Mouse (Mus musculus): ENCODE results near the gene Rgs3. TPM values are rescaled to one million over a fixed set of nuclear protein-coding genes. Genes with fewer than 3 reads are reported as not detected.

Gene Rgs3
- polyA plus RNA-seq, 1 experiment from 2014 or later: 33.6 TPM

DNA sequence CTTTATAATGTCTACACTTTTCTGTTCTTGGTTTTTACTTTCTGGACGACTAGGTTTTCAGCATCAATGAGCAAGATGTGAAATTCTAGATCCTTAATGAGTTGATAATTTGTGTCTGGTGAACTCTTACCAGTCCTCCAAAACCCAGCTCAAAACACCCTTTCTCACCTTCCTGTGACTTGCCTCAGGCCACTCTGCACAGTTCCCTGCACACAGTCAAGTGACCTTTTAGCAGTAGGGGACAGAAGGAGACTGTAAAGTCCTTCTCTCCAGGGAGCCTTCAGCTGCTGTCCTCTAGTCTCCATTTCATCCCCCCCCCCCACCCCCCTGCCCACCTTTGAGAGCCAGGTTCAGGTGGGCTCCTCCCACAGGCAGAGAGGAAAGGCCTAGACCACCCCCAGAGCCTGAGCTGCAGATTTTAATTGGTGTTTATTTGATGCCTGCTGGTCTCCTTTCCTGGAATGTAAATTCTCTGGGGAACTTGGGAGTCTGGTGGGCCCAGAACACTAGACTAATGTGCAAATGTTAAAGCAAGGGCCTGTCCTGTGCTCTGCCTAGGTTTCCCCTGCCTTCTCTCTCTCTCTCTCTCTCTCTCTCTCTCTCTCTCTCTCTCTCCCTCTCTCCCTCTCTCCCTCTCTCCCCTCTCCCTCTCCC, 185.5 kb downstream of the Rgs3 start:
- no peaks in the 10 kb centered on the region for H3K27me3 ChIP-seq (ENCODE audit: control insufficient read depth, insufficient read depth, low read length)
- ATAC-seq (replicated peaks; ENCODE audit: low FRiP score) (no peak), DNase-seq (ENCODE audit: low spot score) (no peak)
- H3K4me3 ChIP-seq (ENCODE audit: low read depth, low read length): no peak overlapping the region
- 34% methylated on average over 1 of the region's 1 CpGs for WGBS
- no peaks in the 10 kb centered on the region for H3K9me3 ChIP-seq (ENCODE audit: control insufficient read depth, low read length)
- H3K4me1 ChIP-seq (replicated peaks; ENCODE audit: control insufficient read depth, insufficient read depth, low read length): peaks cover 2% of the 10 kb centered on the region; the same call in 1 of the 2 replicates
- H3K36me3 ChIP-seq (ENCODE audit: control insufficient read depth, insufficient read depth, low read length): no peaks in the 10 kb centered on the region
- no peak overlapping the region for H3K4me2 ChIP-seq (ENCODE audit: low read depth, low read length, severe bottlenecking)
- no peak overlapping the region for H3K27ac ChIP-seq (ENCODE audit: low read depth, low read length)
- H3K9ac ChIP-seq (ENCODE audit: low read length): no peak overlapping the region

Other genes starting within 250 kb of the Rgs3 start
- 18.5 and 23.4 TPM in 2 replicates for gene Fkbp15, start 199.3 kb upstream of the Rgs3 start, polyA plus RNA-seq (2014; fragmentation: Nextera tagmentation; extraction: Ambion mirVana)
- gene Slc31a1, start 199.1 kb upstream of the Rgs3 start, polyA plus RNA-seq (2014; fragmentation: Nextera tagmentation; extraction: Ambion mirVana): 49.9 and 51.7 TPM in 2 replicates
- gene Cdc26, start 151.2 kb upstream of the Rgs3 start, polyA plus RNA-seq (2014; fragmentation: Nextera tagmentation; extraction: Ambion mirVana): 185 and 190 TPM in 2 replicates
- 34.9 and 35.7 TPM in 2 replicates for gene Prpf4, start 151.1 kb upstream of the Rgs3 start, polyA plus RNA-seq (2014; fragmentation: Nextera tagmentation; extraction: Ambion mirVana)
- gene Rnf183, start 124.6 kb upstream of the Rgs3 start, polyA plus RNA-seq (2014; fragmentation: Nextera tagmentation; extraction: Ambion mirVana): not detected in 2 replicates
- gene Wdr31, start 89.0 kb upstream of the Rgs3 start, polyA plus RNA-seq (2014; fragmentation: Nextera tagmentation; extraction: Ambion mirVana): 11.5 and 14.3 TPM in 2 replicates
- gene Bspry, start 79.8 kb upstream of the Rgs3 start, polyA plus RNA-seq (2014; fragmentation: Nextera tagmentation; extraction: Ambion mirVana): 0.96 and 0.98 TPM in 2 replicates
- 9.1 and 10.1 TPM in 2 replicates for gene Hdhd3, start 56.4 kb upstream of the Rgs3 start, polyA plus RNA-seq (2014; fragmentation: Nextera tagmentation; extraction: Ambion mirVana)
- 89.3 and 98.2 TPM in 2 replicates for gene Alad, start 39.9 kb upstream of the Rgs3 start, polyA plus RNA-seq (2014; fragmentation: Nextera tagmentation; extraction: Ambion mirVana)
- gene Pole3, start 34.8 kb upstream of the Rgs3 start, polyA plus RNA-seq (2014; fragmentation: Nextera tagmentation; extraction: Ambion mirVana): 132 and 135 TPM in 2 replicates
- 1.1 and 1.8 TPM in 2 replicates for gene 4933430I17Rik, start 34.5 kb upstream of the Rgs3 start, polyA plus RNA-seq (2014; fragmentation: Nextera tagmentation; extraction: Ambion mirVana)